Mouse (Mus musculus): Measurements from ENCODE around the gene Lmod1. TPM values are rescaled to one million over a fixed set of nuclear protein-coding genes. Genes with fewer than 3 reads are reported as not detected.

The Lmod1 gene
- total RNA-seq (2021): 1 to 10 TPM; 1.4 to 1.6 TPM
- long read RNA-seq, experiment 1: 0 reads
- long read RNA-seq, experiment 2: 0 reads

DNA sequence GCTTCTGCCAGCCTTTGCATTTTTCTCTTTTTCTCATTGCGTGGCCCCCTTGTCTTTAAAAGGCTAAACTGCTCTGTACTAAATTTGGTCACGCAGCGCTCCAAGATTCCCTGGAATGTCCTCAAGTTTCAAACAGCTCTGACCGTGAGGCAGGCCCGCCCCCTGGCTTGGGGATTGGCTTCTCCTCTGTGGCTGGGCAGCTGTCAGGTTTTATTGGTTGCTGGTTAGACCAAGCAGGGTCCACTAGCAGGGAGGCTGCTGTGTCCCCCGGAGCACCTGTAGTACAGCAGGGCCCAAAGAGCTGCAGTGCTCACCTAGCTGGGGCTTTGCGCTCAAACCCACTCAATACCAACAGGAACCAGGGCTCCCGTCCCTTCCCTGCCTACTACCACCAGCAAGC is at the start of gene Lmod1:
TSS of gene Lmod1 (plus strand) at position 237 of the 400 bp plus-strand sequence.
- peak; percentile 36 to 57 for DNase-seq

DNA sequence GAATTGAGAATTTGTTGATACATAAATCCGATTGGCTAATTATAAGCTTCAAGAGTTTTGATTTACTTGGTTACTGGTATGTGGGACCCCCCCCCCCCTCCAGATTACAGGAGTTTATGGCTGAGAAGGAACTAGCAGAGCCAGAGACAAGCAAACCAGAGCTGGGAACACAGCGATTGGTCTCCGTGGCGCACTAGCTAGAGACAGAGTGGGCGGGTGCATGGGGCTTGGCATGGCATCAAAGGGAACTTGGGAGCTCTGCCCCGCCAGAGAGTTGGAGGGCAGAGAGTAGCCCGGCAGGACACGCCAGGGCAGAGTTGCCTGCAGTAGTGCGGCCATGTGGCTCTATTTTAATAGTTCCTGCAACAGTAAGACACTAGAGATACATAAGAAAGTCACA is 44.0 kb upstream of the Lmod1 start:
- peak; percentile 92 to 93 for DNase-seq

GRCm38 (mm10) chr1:135281841-135282240 is 42.8 kb upstream of the Lmod1 start:
- DNase-seq: no peak

DNA sequence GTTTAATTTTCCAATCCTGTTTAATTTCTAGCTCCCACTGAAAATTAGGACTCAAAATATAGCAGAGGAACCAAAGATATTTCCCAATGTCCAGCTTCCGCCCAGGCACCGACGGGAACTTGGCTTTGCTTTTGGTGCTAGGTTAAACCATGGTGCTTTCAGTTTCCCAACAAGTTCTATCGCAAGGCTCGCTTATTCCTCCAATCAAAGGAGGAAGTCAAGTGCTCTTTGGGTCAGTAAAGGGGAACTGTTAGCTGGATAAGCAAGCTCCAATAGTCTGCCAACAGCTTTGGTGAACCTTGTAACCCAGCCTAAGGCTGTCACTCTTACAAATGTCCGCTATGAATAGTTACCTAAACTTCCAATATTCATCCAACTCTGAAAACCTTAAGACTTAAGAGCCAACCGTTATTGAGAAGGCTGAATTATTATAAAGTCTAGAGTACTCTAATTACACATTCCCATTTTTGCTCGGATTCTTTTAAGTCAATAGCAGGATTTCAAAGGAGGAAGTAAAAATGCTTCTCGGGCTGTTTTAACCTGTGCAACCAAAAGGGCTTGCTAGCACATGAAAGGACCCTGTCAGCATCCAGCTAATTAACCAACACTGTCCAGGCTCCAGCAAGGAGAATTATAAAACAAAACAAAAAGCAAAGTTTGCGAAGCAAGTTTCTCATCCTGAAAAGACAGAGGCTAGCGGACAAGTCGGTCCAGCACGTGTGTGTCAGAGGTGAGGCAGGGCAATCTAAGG is 41.9 kb upstream of the Lmod1 start:
- DNase-seq: peak in 1 of 2 experiments; percentile 55

- peak; percentile 29 to 67 for DNase-seq
These were observed 41.3 kb upstream of the Lmod1 start for GRCm38 (mm10) chr1:135283287-135283825.

GRCm38 (mm10) chr1:135283826-135284291 is 40.7 kb upstream of the Lmod1 start, which contains the start of gene Rnpep:
Gene Rnpep, minus strand, starts transcription at chr1:135284084.
- peak; percentile 83 to 85 for DNase-seq

DNA sequence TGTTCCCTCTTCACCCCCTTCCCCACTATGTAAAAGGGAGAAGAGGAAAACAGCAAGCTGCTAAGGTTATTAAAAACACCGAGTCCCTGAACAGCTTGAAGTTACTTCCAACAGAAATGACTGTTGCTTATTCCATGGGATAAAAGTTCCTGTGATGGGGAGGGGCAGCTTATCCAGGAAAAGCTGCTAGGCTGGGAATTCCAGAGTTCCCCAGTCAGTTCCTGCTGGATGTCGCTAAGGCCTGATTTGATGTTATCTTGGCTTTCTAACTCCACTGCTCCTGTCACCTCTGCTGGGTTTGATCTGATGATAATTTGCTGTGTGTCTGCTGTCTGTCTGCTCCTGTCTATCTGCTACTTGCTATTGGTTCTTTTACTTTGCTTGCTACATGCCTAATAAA is 38.3 kb upstream of the Lmod1 start:
- DNase-seq: no peak

DNA sequence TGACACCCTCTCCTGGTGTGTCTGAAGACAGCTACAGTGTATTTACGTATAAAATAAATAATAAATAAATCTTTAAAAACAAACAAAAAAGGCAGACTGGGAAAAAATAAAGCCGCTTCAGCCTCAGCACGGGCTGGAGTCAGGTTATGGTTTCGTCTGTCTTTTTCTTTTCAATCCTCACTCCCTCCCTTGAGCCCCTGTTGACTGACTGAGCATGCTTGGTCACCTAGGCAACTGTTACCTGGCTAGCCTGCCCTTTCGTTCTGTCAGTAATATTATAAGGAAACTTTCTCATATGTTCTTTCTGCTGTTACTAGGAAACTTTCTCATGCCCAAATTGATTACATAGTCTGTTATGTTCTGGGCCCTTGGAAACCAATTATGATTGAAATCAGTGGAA is 33.7 kb upstream of the Lmod1 start:
- DNase-seq: no peak

DNA sequence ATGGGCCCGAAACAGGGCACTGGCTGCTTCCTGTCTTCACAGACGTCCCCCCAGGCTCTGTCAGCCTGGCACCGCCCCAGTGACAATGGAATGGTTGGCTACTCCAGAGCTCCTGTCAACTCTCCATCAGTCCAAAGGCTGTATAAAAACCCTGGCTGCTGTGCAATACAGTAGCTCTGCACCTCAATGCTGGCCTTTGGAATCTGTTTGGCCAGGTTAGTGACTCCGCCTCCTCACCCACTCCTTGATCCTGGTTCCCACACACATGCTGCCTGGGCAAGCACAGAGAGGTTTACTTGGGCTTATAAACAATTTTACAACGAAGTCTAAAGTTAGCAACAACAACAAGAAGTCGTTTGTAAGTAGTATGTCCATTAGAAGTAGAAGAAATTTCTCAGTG is 13.3 kb upstream of the Lmod1 start:
- no peak for DNase-seq

GRCm38 (mm10) chr1:135312201-135312600 is 12.4 kb upstream of the Lmod1 start:
- DNase-seq: no peak

DNA sequence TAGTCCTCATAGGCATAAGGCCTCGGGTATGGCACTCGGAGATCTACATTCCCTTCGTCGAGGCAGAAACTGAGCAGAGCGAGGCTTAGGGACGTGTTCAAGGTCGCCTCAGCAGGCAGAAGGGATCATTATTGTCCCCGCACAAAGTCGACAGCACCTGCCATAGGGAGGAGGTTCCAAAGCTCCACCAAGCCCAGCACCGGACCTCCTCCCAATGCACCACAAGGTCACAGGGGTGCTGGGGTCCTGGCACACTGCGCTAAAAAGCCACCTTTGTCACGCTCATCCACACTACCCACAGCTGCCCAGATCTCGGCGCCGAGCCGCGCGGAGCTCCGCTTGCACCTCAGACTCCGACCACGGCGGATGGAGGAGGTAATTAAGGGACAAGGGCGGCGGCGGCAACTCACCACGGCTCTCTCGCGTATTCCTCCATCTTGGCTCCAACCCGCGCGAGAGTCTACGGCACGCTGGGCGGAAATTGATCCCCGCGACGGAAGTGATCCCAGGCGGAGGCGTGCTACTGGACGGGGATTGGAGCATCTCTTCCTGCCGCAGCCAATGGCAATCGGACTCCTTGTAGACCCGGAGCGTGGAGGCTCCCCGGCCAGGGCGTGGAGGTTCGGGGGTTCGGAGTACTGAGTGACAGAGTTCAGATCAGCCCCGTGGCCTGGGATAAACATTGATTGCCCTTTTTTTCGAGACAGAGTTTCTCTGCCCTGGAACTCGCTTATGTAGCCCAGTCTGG is 11.1 kb upstream of the Lmod1 start, which contains the start of gene Timm17a:
TSS of gene Timm17a (minus strand) at position 495 of the 748 bp plus-strand sequence.
- DNase-seq: peak; percentile 95 to 96

DNA sequence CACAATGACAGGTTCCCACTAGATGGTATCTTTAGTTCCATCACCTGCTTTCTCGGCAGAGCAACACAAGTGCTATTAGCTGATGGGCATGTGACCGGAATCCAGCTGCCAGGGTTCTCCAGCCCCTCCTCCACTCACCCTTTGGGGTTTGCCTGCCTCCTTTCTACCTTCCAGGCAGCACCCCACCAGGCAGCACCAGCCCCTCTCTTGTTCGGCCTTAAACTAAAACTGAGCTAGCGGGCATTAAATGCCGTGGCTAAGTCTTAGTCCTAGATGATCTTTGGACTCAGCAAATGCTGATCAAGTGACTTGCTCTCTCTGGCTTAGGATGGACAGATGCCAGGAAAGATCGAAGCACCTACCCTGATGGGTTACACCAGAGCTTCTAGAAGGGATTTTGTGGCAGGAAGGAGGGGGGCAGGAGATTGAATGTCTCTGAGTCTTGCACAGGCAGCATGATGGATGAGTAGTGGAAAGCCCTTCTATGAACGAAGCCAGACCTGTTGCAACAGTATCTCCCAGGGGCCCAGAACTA is 1.2 kb upstream of the Lmod1 start:
- no peak for DNase-seq

DNA sequence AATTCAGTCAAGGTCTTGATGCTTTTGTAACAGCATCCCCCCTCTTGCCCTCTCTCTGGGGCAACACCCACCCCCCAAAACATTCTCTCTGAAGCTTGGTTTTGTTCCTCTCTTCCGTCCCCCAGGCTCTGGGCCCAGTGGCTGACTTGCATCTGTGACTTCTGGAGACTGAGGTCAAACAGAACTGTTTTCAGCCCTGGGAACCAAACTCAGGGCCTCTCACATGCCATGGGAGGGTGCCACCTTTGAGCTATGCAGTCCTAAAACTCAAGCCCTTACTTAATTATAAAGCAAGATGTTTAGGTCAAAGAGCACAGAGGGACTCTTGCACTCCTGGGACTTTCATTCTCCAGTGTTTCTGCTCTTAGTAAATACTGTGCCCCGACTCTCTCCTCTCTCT is 1.3 kb downstream of the Lmod1 start:
- no peak for DNase-seq

DNA sequence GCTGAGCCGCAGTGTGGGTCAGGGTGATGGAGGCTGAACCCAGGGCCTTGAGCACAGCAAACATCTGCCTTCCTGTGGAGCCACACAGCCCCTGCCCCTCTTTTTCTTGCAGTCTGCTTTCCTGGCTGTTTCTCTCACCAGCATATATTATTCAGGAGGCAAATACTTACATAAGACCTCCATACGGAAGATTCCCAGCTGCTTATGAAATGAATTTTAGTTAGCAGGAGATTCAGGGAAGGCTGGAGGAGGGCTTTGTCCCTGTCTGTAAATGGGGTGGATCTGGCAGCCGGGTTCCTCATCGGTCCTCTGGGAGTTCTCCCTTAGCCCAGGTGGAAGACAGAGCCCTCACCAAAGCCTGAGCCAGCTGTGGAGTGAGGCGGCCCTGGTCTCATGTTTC is 3.8 kb downstream of the Lmod1 start:
- DNase-seq: no peak

- DNase-seq: no peak
These were observed 6.0 kb downstream of the Lmod1 start for GRCm38 (mm10) chr1:135330578-135330977.

DNA sequence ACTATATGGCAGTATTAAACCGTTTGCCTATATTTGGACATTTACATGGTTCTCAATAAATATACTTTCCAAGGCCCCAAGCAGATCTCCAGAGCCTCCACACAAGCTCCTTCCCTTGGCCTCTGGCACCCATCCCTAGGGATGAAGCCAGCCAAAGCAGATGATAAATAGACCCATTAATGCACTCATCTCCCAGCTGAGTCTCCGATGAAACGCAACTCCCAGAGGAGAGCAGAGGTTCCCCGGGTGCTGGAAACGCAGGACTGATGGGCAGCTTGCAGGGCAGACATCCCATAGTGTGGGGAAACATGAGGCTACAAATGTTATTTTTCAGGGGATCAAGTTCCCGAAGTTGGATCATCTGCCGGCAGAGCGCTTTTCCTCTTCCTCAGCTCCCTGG is 17.3 kb downstream of the Lmod1 start:
- DNase-seq: peak in 1 of 2 experiments; percentile 12

GRCm38 (mm10) chr1:135344026-135344425 is 19.4 kb downstream of the Lmod1 start:
- no peak for DNase-seq

DNA sequence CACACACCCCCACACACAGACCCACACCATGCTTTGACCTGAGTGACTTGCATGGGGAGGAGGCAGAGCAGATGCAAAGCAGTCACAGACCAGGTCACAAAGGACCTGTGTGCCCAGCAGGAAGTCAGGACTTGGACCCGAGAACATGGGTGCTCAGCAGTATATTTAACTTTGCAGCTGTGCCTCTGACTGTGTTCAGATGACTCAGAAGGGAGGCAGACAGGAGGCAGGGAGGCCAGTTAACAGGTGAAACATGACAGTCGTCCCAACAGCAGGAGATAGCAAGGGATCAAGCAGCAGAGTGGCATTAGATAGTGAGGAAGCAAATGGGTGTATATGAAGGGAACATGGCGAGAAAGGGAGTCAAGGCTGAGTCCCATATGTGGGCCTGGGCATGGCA is 22.3 kb downstream of the Lmod1 start:
- DNase-seq: no peak

DNA sequence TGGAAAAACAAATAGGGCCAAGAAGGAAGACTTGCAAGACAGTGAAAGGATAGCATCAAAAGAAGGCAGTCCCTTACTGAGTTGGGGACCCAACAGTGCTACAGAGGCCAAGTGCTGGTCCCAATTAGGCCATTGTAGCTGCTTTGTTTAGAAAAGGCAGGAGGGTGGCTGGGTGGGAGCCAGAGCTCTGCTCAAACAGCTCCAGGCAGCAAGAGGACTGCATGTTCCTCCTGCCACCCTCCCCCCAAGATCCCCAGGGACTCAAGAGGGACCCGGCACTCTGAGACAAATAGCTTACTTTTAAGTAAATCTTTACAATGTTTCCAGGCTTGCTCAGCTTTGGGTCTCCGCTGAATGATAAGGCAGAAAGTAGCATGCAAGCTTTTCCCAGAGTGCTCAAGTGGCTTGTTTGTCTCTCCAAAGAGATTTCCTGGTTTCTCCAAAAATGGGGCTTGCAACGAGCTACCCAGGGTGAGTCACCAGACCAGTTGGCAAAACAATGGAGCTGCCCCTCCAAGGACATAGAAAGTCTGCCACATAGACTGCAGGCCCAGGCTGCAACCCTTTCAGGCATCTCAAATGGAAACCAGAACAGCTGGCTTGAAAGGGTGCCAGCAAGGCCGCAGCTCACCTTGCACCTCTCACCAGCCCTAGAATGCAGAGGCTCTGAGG is 23.0 kb downstream of the Lmod1 start:
- peak; percentile 71 to 72 for DNase-seq

DNA sequence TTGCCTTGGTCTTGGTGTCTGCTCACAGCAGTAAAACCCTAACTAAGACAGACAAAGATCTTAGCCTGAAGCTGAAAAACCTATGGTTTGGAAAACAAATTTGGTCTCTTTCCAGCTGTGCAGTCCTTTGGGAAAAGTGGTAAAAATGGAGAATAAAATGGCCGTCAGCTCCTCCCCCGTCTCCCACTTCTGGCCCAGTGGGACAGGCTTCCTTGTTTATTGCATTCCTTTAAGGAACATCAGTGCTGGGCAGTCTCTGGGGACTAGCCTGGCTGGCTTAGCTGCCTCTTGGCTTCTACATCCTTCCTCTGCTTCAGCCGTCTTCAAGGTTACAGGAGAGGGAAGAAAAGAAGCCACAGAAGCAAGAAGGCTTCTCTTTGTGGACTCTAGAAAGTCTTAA is 27.3 kb downstream of the Lmod1 start:
- peak in 1 of 2 experiments; percentile 40 for DNase-seq

DNA sequence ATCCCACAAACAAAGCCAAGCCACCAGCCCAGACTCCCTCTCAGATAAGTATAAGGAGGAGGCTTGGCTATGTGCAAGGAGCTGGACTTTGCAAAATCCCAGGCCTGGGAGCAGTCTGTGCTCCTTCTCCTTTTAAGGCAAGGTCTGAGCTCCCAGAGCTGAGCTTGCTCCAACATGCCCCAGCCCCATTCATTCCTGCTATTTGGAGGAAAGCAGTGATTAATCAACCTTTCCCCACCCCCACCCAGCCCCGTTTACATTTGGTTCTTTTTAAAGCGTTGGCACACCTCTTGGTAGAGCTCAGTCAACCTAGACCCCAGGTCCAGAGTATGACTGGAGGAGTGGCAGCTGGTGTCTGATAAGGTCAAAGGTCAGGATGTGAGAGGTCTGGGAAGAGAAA is 34.5 kb downstream of the Lmod1 start:
- DNase-seq: no peak

DNA sequence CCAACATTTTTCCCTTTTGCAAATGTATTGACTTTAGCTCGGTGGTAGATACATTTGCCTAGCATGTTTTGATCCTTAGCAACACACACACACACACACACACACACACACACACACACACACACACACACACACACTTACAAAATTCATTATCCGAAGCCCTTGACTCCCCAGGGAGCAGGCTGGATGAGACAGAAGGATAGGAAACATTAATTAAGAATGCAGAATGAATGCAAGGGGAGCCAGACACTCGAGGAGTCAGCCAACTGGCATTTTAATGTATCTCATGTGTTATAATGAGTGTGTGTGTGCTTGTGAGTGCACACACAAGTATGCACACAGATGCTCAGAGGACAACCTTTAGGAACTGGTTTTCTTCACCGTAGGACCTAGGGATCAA is 36.9 kb downstream of the Lmod1 start:
- DNase-seq: no peak

Data from adrenal gland, postnatal 36 days (tissue).